Mouse (Mus musculus): ENCODE data around the gene Iqschfp. TPM values are rescaled to one million over a fixed set of nuclear protein-coding genes. Genes with fewer than 3 reads are reported as not detected.

Gene Iqschfp
- total and polyA plus RNA-seq, 2 experiments, result not detected

- peaks cover 14% of the 10 kb centered on the region for H3K4me1 ChIP-seq (ENCODE audit: control insufficient read depth, insufficient read depth, low read length)
- DNase-seq (ENCODE audit: extremely low read depth, low read depth, low spot score), result peak; percentile 46
- H3K4me3 ChIP-seq (ENCODE audit: insufficient read depth, low read depth, low read length), result no peak overlapping the region
- H3K27ac ChIP-seq (replicated peaks; ENCODE audit: insufficient read depth, low read depth, low read length), result no peak overlapping the region
- TF ChIP-seq POLR2A (IDR thresholded peaks at IDR 0.05; ENCODE audit: extremely low read depth, insufficient read depth, low read length) (no peak), CTCF (IDR thresholded peaks at IDR 0.05; ENCODE audit: low read depth, low read length) (no peak)
- H3K79me2 ChIP-seq (ENCODE audit: control insufficient read depth, insufficient read depth, low read length), result no peaks in the 10 kb centered on the region
- 25% methylated on average over 7 of the region's 7 CpGs for WGBS
- no peaks in the 10 kb centered on the region for H3K36me3 ChIP-seq (ENCODE audit: control insufficient read depth, insufficient read depth, low read length)
- no peaks in the 10 kb centered on the region for H3K27me3 ChIP-seq (ENCODE audit: control insufficient read depth, insufficient read depth, low read length)
- H3K9ac ChIP-seq (ENCODE audit: low read depth, low read length), result no peak overlapping the region
These were observed 621.5 kb downstream of the Iqschfp start for GRCm38 (mm10) chr3:68513340-68514119.

GRCm38 (mm10) chr3:68514120-68514497 lies 622.1 kb downstream of the Iqschfp start:
- Histone ChIP-seq H3K4me3 (ENCODE audit: insufficient read depth, low read depth, low read length) (no peak overlapping the region), H3K36me3 (ENCODE audit: control insufficient read depth, insufficient read depth, low read length) (no peaks in the 10 kb centered on the region), H3K27ac (replicated peaks; ENCODE audit: insufficient read depth, low read depth, low read length) (no peak overlapping the region), H3K79me2 (ENCODE audit: control insufficient read depth, insufficient read depth, low read length) (no peaks in the 10 kb centered on the region), H3K27me3 (ENCODE audit: control insufficient read depth, insufficient read depth, low read length) (no peaks in the 10 kb centered on the region), H3K9ac (ENCODE audit: low read depth, low read length) (no peak overlapping the region), H3K4me1 (ENCODE audit: control insufficient read depth, insufficient read depth, low read length) (peaks cover 11% of the 10 kb centered on the region)
- WGBS, result 69% methylated on average over 3 of the region's 3 CpGs
- DNase-seq (ENCODE audit: extremely low read depth, low read depth, low spot score), result no peak
- TF ChIP-seq POLR2A (IDR thresholded peaks at IDR 0.05; ENCODE audit: extremely low read depth, insufficient read depth, low read length) (no peak), CTCF (IDR thresholded peaks at IDR 0.05; ENCODE audit: low read depth, low read length) (no peak)

GRCm38 (mm10) chr3:68514717-68515116 lies 622.7 kb downstream of the Iqschfp start:
- peak; percentile 68 for DNase-seq (ENCODE audit: extremely low read depth, low read depth, low spot score)
- Histone ChIP-seq H3K27me3 (ENCODE audit: control insufficient read depth, insufficient read depth, low read length) (no peaks in the 10 kb centered on the region), H3K4me3 (ENCODE audit: insufficient read depth, low read depth, low read length) (no peak overlapping the region), H3K27ac (replicated peaks; ENCODE audit: insufficient read depth, low read depth, low read length) (no peak overlapping the region), H3K36me3 (ENCODE audit: control insufficient read depth, insufficient read depth, low read length) (no peaks in the 10 kb centered on the region), H3K79me2 (ENCODE audit: control insufficient read depth, insufficient read depth, low read length) (no peaks in the 10 kb centered on the region), H3K4me1 (ENCODE audit: control insufficient read depth, insufficient read depth, low read length) (peaks cover 8% of the 10 kb centered on the region), H3K9ac (ENCODE audit: low read depth, low read length) (no peak overlapping the region)
- no peak for TF ChIP-seq POLR2A (IDR thresholded peaks at IDR 0.05; ENCODE audit: extremely low read depth, insufficient read depth, low read length)
- TF ChIP-seq CTCF (IDR thresholded peaks at IDR 0.05; ENCODE audit: low read depth, low read length), result no peak
- 34% methylated on average over 3 of the region's 3 CpGs for WGBS

GRCm38 (mm10) chr3:68516393-68517081 lies 624.5 kb downstream of the Iqschfp start:
- Histone ChIP-seq H3K4me3 (ENCODE audit: insufficient read depth, low read depth, low read length) (no peak overlapping the region), H3K36me3 (ENCODE audit: control insufficient read depth, insufficient read depth, low read length) (no peaks in the 10 kb centered on the region), H3K27me3 (ENCODE audit: control insufficient read depth, insufficient read depth, low read length) (no peaks in the 10 kb centered on the region), H3K9ac (ENCODE audit: low read depth, low read length) (no peak overlapping the region), H3K79me2 (ENCODE audit: control insufficient read depth, insufficient read depth, low read length) (no peaks in the 10 kb centered on the region), H3K4me1 (ENCODE audit: control insufficient read depth, insufficient read depth, low read length) (peaks cover 8% of the 10 kb centered on the region), H3K27ac (replicated peaks; ENCODE audit: insufficient read depth, low read depth, low read length) (no peak overlapping the region)
- no peak for TF ChIP-seq CTCF (IDR thresholded peaks at IDR 0.05; ENCODE audit: low read depth, low read length)
- 86% methylated on average over 12 of the region's 12 CpGs for WGBS
- no peak for DNase-seq (ENCODE audit: extremely low read depth, low read depth, low spot score)

- Histone ChIP-seq H3K36me3 (ENCODE audit: control insufficient read depth, insufficient read depth, low read length) (no peaks in the 10 kb centered on the region), H3K4me1 (ENCODE audit: control insufficient read depth, insufficient read depth, low read length) (peaks cover 8% of the 10 kb centered on the region), H3K27ac (replicated peaks; ENCODE audit: insufficient read depth, low read depth, low read length) (no peak overlapping the region), H3K27me3 (ENCODE audit: control insufficient read depth, insufficient read depth, low read length) (no peaks in the 10 kb centered on the region), H3K9ac (ENCODE audit: low read depth, low read length) (no peak overlapping the region), H3K79me2 (ENCODE audit: control insufficient read depth, insufficient read depth, low read length) (no peaks in the 10 kb centered on the region), H3K4me3 (ENCODE audit: insufficient read depth, low read depth, low read length) (no peak overlapping the region)
- 79% methylated on average over 7 of the region's 7 CpGs for WGBS
- DNase-seq (ENCODE audit: extremely low read depth, low read depth, low spot score), result no peak
- TF ChIP-seq POLR2A (IDR thresholded peaks at IDR 0.05; ENCODE audit: extremely low read depth, insufficient read depth, low read length), result no peak
- no peak for TF ChIP-seq CTCF (IDR thresholded peaks at IDR 0.05; ENCODE audit: low read depth, low read length)
These were observed 625.2 kb downstream of the Iqschfp start for GRCm38 (mm10) chr3:68517236-68517635.

GRCm38 (mm10) chr3:68518041-68518440 lies 626.0 kb downstream of the Iqschfp start:
- H3K4me3 ChIP-seq (ENCODE audit: insufficient read depth, low read depth, low read length), result no peak overlapping the region
- peaks cover 8% of the 10 kb centered on the region for H3K4me1 ChIP-seq (ENCODE audit: control insufficient read depth, insufficient read depth, low read length)
- WGBS, result 96% methylated on average over 8 of the region's 8 CpGs
- TF ChIP-seq CTCF (IDR thresholded peaks at IDR 0.05; ENCODE audit: low read depth, low read length) (no peak), POLR2A (IDR thresholded peaks at IDR 0.05; ENCODE audit: extremely low read depth, insufficient read depth, low read length) (no peak)
- no peak overlapping the region for H3K9ac ChIP-seq (ENCODE audit: low read depth, low read length)
- H3K27ac ChIP-seq (replicated peaks; ENCODE audit: insufficient read depth, low read depth, low read length), result no peak overlapping the region
- no peaks in the 10 kb centered on the region for H3K79me2 ChIP-seq (ENCODE audit: control insufficient read depth, insufficient read depth, low read length)
- no peak for DNase-seq (ENCODE audit: extremely low read depth, low read depth, low spot score)
- no peaks in the 10 kb centered on the region for H3K36me3 ChIP-seq (ENCODE audit: control insufficient read depth, insufficient read depth, low read length)
- H3K27me3 ChIP-seq (ENCODE audit: control insufficient read depth, insufficient read depth, low read length), result no peaks in the 10 kb centered on the region
